ENCODE assay signal across 17 mouse cellular contexts in genomic region chr2:115978666-115979065, GRCm38 (mm10).
"Had no signal": no experiment of that assay in that cellular context is flagged by ENCODE, and none has a peak within 500 bp of the region (broad histone marks: within the 10 kb centered on the region; RNA-seq: fewer than 3 reads in every experiment).

No protein-coding gene starts in this region.

- H3K27ac ChIP-seq: liver, embryonic 14.5 days; neural tube, embryonic 12.5 days had no signal

- ATAC-seq: midbrain, embryonic 16.5 days had no signal

- DNase-seq: lung, adult 18-20 months; lung, embryonic 14.5 days; lung, postnatal 10 days; lung, postnatal 4 days; midbrain, embryonic 14.5 days; retina, postnatal 1 day; right cerebral cortex, adult 18-20 months; right cerebral cortex, postnatal 25 days; right cerebral cortex, postnatal 4 days; spleen, adult 18-20 months; thymus, adult 18-20 months; thymus, postnatal 25 days had no signal

- H3K9ac ChIP-seq: liver, embryonic 14.5 days; lung, embryonic 14.5 days; neural tube, embryonic 12.5 days had no signal

- H3K36me3 ChIP-seq: neural tube, embryonic 12.5 days had no signal

- H3K27me3 ChIP-seq: neural tube, embryonic 12.5 days had no signal

- H3K4me3 ChIP-seq: myocyte; neural tube, embryonic 12.5 days had no signal

- H3K4me2 ChIP-seq: lung, embryonic 14.5 days; midbrain, embryonic 11.5 days; neural tube, embryonic 12.5 days had no signal

- H3K9me3 ChIP-seq: neural tube, embryonic 12.5 days had no signal
